Mouse (Mus musculus) lung, postnatal 0 days (tissue): ENCODE measurements around the gene Ubr4. TPM values are rescaled to one million over a fixed set of nuclear protein-coding genes. Genes with fewer than 3 reads are reported as not detected.

Experiments
- ATAC-seq: fragments of 200-750 bp; cut with Nextera tagmentation; 2 replicates; pipeline ENCODE4 v1.8.0; 2017; ENCODE audit warnings: moderate library complexity
- DNase-seq: peaks from one replicate; pipeline ENCODE4 v3.0.0-alpha.2; 2016; ENCODE audit warnings: low spot score
- H3K27ac ChIP-seq: fragments of 300-500 bp; sonication (generic); 2 replicates; pipeline ENCODE4 v1.5.1; 2014; ENCODE audit warnings: antibody characterized with exemption, mild to moderate bottlenecking, low read length, mixed read lengths
- H3K27me3 ChIP-seq: fragments of 300-500 bp; sonication (generic); replicated peaks from 2 replicates; pipeline ENCODE4 v1.6.1; 2014; ENCODE audit warnings: low read length, mixed read lengths; ENCODE audit not compliant: insufficient read depth
- H3K36me3 ChIP-seq: fragments of 300-500 bp; sonication (generic); 2 replicates; pipeline ENCODE4 v1.6.1; 2014; ENCODE audit warnings: low read length, mixed read lengths; ENCODE audit not compliant: insufficient read depth
- H3K4me1 ChIP-seq: fragments of 300-500 bp; sonication (generic); 2 replicates; pipeline ENCODE4 v1.6.1; 2014; ENCODE audit warnings: antibody characterized with exemption, low read depth, low read length, mixed read lengths; ENCODE audit not compliant: insufficient read depth
- H3K4me2 ChIP-seq: fragments of 300-500 bp; sonication (generic); replicated peaks from 2 replicates; pipeline ENCODE4 v1.6.1; 2014; ENCODE audit warnings: low read depth, mild to moderate bottlenecking, low read length, moderate library complexity, mixed read lengths
- H3K4me3 ChIP-seq: fragments of 300-500 bp; sonication (generic); 2 replicates; pipeline ENCODE4 v1.5.1; 2014; ENCODE audit warnings: low read depth, low read length
- H3K9ac ChIP-seq: fragments of 300-500 bp; sonication (generic); replicated peaks from 2 replicates; pipeline ENCODE4 v1.6.1; 2014; ENCODE audit warnings: low read depth, mild to moderate bottlenecking
- H3K9me3 ChIP-seq: fragments of 300-500 bp; sonication (generic); 2 replicates; pipeline ENCODE4 v1.6.1; 2016; ENCODE audit warnings: low read length, mixed read lengths
- CTCF ChIP-seq: IDR thresholded peaks from 2 replicates; pipeline ENCODE4 v1.5.1; 2016; ENCODE audit warnings: antibody characterized with exemption, mild to moderate bottlenecking
- EP300 ChIP-seq: IDR thresholded peaks from 2 replicates; pipeline ENCODE4 v1.6.1; 2016; ENCODE audit warnings: antibody characterized with exemption, mild to moderate bottlenecking, control low read depth
- WGBS: fragments of 180-500 bp; shearing (Covaris S2); extraction: QIAGEN DNeasy Blood & Tissue Kit; methylation state at CpG from one replicate; pipeline ENCODE4 v1.1.7; 2014; 5-methylcytosine and 5-hydroxymethylcytosine counted together
- polyA plus RNA-seq: library from polyadenylated mRNA; unstranded; fragments of >200 nt; fragmentation: Nextera tagmentation; extraction: Ambion mirVana; gene quantifications from 2 replicates; pipeline ENCODE4 v1.2.1, GENCODE M21; 2015

The Ubr4 gene
- polyA plus RNA-seq, 1 experiment from 2014 or later: 50.8 TPM

DNA sequence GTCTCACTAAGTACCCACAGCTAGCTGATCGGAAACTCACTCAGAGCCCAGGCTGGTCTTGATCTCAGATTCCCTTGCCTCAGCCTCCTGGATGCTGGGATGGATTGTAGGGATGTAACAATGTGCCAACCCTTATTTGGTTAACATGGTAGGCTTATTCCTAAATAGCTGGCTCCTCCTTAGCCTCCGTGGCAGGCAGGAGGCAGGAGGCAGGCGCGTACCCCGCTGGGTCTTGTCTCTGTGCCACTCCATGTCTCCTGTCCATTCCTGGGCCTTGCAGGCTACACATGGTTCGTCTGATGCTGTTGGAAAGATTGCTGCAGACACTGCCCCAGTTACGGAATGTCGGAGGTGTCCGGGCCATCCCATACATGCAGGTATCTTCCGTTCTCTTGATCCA lies 91.9 kb downstream of the Ubr4 start:
- Histone ChIP-seq H3K4me3 (no peak overlapping the region), H3K4me2 (no peak overlapping the region), H3K9me3 (no peaks in the 10 kb centered on the region), H3K27ac (no peak overlapping the region), H3K27me3 (no peaks in the 10 kb centered on the region), H3K4me1 (no peaks in the 10 kb centered on the region), H3K36me3 (peaks cover 86% of the 10 kb centered on the region), H3K9ac (no peak overlapping the region)
- 89% methylated on average over 10 of the region's 10 CpGs for WGBS
- no peak for DNase-seq
- no peak for ATAC-seq
- TF ChIP-seq CTCF (no peak), EP300 (no peak)

DNA sequence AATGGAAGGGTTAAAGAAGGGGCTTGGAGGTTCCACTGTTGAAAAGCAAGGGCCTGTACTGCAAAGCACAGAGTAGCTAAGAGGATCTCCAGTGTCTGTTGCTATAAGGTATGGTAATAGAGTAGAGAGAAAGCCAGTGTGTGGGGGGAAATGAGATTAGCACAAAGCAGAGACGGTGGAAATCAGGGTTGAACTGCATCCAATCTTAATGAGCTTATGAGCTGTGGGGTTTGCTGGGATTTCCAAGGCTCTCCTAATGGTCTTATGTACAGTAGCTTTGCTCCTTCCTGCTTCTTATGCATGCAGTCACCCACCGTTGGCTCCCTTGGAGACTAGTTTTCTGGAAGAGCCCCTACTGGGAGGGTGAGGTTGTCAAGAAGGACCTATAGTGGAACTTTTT lies 93.8 kb downstream of the Ubr4 start:
- 71% methylated on average over 2 of the region's 2 CpGs for WGBS
- H3K4me3 ChIP-seq: no peak overlapping the region
- H3K9ac ChIP-seq: no peak overlapping the region
- DNase-seq (no peak), ATAC-seq (no peak)
- no peaks in the 10 kb centered on the region for H3K4me1 ChIP-seq
- H3K4me2 ChIP-seq: no peak overlapping the region
- no peak for TF ChIP-seq CTCF
- no peak for TF ChIP-seq EP300
- H3K27me3 ChIP-seq: no peaks in the 10 kb centered on the region
- no peak overlapping the region for H3K27ac ChIP-seq
- H3K9me3 ChIP-seq: no peaks in the 10 kb centered on the region
- H3K36me3 ChIP-seq: peaks cover 89% of the 10 kb centered on the region

- Histone ChIP-seq H3K27me3 (no peaks in the 10 kb centered on the region), H3K4me2 (no peak overlapping the region), H3K9me3 (no peaks in the 10 kb centered on the region), H3K4me3 (no peak overlapping the region), H3K27ac (no peak overlapping the region), H3K4me1 (no peaks in the 10 kb centered on the region), H3K9ac (no peak overlapping the region), H3K36me3 (peaks cover 89% of the 10 kb centered on the region)
- DNase-seq (no peak), ATAC-seq (peak; percentile 32)
- TF ChIP-seq CTCF: no peak
- TF ChIP-seq EP300: no peak
- WGBS: 66% methylated on average over 11 of the region's 11 CpGs
Measured at GRCm38 (mm10) chr4:139446731-139447675, 94.6 kb downstream of the Ubr4 start.

DNA sequence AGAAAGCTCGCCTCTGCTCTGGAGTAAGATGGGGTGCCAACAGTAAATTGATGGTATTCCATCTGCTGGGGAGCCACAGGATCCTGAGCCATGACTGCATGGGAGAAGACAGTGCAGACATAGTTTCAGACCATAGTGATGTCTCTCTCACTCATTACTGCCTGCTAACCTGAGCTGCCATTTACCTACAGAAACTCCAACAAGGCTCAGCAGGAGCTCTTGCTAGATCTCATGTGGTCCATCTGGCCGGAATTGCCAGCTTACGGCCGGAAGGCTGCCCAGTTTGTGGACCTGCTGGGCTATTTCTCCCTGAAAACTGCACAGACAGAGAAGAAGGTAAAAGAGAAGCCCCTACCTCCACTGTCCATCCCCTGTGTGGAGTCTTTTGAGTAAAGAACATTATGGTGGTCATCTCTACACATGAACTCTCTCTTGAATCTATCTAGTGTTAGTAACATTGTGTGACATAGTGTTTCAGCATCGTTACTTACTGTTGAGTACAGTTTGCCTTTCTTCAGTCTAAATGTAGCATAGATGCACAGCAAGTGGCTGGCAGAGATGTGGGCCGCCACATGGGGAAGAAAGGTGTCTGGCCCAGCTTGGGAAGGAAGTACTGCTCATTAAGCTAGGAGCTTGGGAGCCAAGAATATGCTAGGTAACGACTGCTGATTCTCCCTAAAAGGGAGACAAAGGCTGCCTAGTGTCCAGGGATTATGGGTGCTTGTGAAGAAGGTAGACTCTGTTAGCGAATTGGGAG lies 100.7 kb downstream of the Ubr4 start:
- H3K9ac ChIP-seq: no peak overlapping the region
- ATAC-seq (no peak), DNase-seq (no peak)
- WGBS: 91% methylated on average over 8 of the region's 8 CpGs
- H3K27ac ChIP-seq: no peak overlapping the region
- TF ChIP-seq EP300 (no peak), CTCF (no peak)
- H3K27me3 ChIP-seq: no peaks in the 10 kb centered on the region
- no peaks in the 10 kb centered on the region for H3K4me1 ChIP-seq
- H3K4me3 ChIP-seq: no peak overlapping the region
- no peak overlapping the region for H3K4me2 ChIP-seq
- H3K36me3 ChIP-seq: peaks cover 90% of the 10 kb centered on the region
- no peaks in the 10 kb centered on the region for H3K9me3 ChIP-seq

- no peak overlapping the region for H3K4me3 ChIP-seq
- WGBS: 82% methylated on average over 6 of the region's 6 CpGs
- TF ChIP-seq EP300: no peak
- TF ChIP-seq CTCF: no peak
- H3K4me1 ChIP-seq: no peaks in the 10 kb centered on the region
- ATAC-seq (no peak), DNase-seq (no peak)
- H3K4me2 ChIP-seq: no peak overlapping the region
- H3K9me3 ChIP-seq: no peaks in the 10 kb centered on the region
- H3K36me3 ChIP-seq: peaks cover 88% of the 10 kb centered on the region
- H3K9ac ChIP-seq: no peak overlapping the region
- no peak overlapping the region for H3K27ac ChIP-seq
- no peaks in the 10 kb centered on the region for H3K27me3 ChIP-seq
Measured at GRCm38 (mm10) chr4:139454339-139454738, 101.9 kb downstream of the Ubr4 start.

GRCm38 (mm10) chr4:139459970-139460369 lies 107.6 kb downstream of the Ubr4 start:
- Histone ChIP-seq H3K36me3 (peaks cover 82% of the 10 kb centered on the region), H3K27ac (no peak overlapping the region), H3K4me3 (no peak overlapping the region), H3K9ac (no peak overlapping the region), H3K9me3 (no peaks in the 10 kb centered on the region), H3K4me1 (no peaks in the 10 kb centered on the region), H3K4me2 (no peak overlapping the region), H3K27me3 (no peaks in the 10 kb centered on the region)
- DNase-seq (no peak), ATAC-seq (no peak)
- 75% methylated on average over 15 of the region's 15 CpGs for WGBS
- TF ChIP-seq EP300 (no peak), CTCF (no peak)
